In the genomic region with DNA sequence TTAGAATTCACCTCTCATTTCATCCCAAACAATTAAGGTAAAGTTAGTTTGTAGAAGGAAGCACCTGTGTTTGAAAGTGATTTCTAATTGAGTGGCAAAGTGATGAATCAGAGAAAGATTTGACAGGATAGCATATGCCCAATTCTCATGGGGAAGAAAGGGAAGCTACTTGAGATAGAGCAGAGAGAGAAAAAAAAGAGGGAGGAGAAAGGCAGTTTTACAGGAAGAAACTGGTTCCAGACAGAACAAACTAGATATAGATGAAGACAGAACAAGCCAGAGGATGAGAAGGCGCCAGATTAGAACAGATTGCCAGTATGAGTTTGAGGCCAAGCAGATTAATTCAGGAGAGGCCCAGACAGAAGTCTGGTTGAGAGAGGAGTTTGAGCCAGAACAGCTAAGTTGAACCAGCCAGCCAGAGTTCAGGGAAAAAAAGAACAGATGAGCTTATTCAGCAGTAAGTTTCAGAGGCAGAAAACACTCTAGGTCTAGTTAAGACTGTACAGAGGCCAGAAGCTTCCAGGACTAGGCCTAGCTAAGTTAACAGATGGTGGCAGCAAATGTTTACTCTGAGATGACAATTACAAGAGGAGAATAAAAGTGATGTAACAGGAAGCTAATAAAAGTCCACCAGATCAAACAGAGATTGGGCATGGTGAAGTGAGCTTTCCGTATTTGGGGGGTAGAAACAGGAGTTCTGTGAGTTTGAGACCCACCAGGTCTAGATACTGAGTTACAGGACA, we compare ENCODE assay signal across 17 mouse cellular contexts. TPM values are rescaled to one million over a fixed set of nuclear protein-coding genes. Genes with fewer than 3 reads are reported as not detected.
DNase-seq lines count a peak whose midpoint lies in the region; ATAC-seq and TF ChIP-seq lines count a peak whose summit lies in the region.
"Had no signal": no experiment of that assay in that cellular context is flagged by ENCODE, and none has a peak within 500 bp of the region (broad histone marks: within the 10 kb centered on the region; RNA-seq: fewer than 3 reads in every experiment).

No protein-coding gene starts in this region.

- TF ChIP-seq CTCF in stomach, postnatal 0 days (IDR thresholded peaks at IDR 0.05; ENCODE audit: low read depth) = no peak
- no peak for TF ChIP-seq CTCF in gastrocnemius, adult 2 months (IDR thresholded peaks at IDR 0.05)

- no peak overlapping the region for H3K4me3 ChIP-seq in forebrain, embryonic 13.5 days
- no peak overlapping the region for H3K4me3 ChIP-seq in forebrain, embryonic 15.5 days
- 0 out of 2 replicates have a peak overlapping the region, but pooled peaks have one; percentile 75 for H3K4me3 ChIP-seq in stomach, embryonic 15.5 days (replicated peaks)
- no peak overlapping the region for H3K4me3 ChIP-seq in stomach, postnatal 0 days (ENCODE audit: low read depth, low read length)
- no peak overlapping the region for H3K4me3 ChIP-seq in liver, embryonic 13.5 days (replicated peaks)
- H3K4me3 ChIP-seq in gastrocnemius, adult 2 months = no peak overlapping the region

- no peak for ATAC-seq in forebrain, embryonic 13.5 days
- ATAC-seq in forebrain, embryonic 15.5 days (replicated peaks) = no peak
- ATAC-seq in stomach, embryonic 15.5 days (ENCODE audit: insufficient read depth, low FRiP score, low read depth) = no peak
- ATAC-seq in stomach, postnatal 0 days (ENCODE audit: low FRiP score, low TSS enrichment) = no peak
- no peak for ATAC-seq in liver, embryonic 13.5 days (ENCODE audit: low read depth)
- ATAC-seq: inflammation-experienced regulatory T-cells, adult 6 months had no signal

- no peak for DNase-seq in stomach, postnatal 0 days (ENCODE audit: low spot score)
- DNase-seq in liver, embryonic 13.5 days = no peak
- no peak for DNase-seq in gastrocnemius, adult 2 months
- no peak for DNase-seq in ovary, postnatal 14 days (ENCODE audit: low spot score)
- no peak for DNase-seq in gastrocnemius, postnatal 10 days
- DNase-seq: adrenal gland, postnatal 10 days; cerebellum, postnatal 10 days; heart, postnatal 36 days; kidney, postnatal 10 days; lung, adult 18-20 months; retina, postnatal 1 day; spleen, adult 18-20 months; thymus, postnatal 14 days had no signal

- 89% methylated on average over 2 of the region's 2 CpGs for WGBS in forebrain, embryonic 13.5 days
- 89% methylated on average over 2 of the region's 2 CpGs for WGBS in forebrain, embryonic 15.5 days
- 73% methylated on average over 2 of the region's 2 CpGs for WGBS in stomach, embryonic 15.5 days
- WGBS in stomach, postnatal 0 days = 70% methylated on average over 2 of the region's 2 CpGs
- WGBS in liver, embryonic 13.5 days (ENCODE audit: insufficient replicate concordance) = 59% methylated on average over 2 of the region's 2 CpGs

- peaks cover 27% of the 10 kb centered on the region for H3K4me1 ChIP-seq in forebrain, embryonic 13.5 days
- peaks cover 24% of the 10 kb centered on the region for H3K4me1 ChIP-seq in forebrain, embryonic 15.5 days
- peaks cover 10% of the 10 kb centered on the region; the same call in 1 of the 2 replicates for H3K4me1 ChIP-seq in stomach, embryonic 15.5 days
- 0 out of 2 replicates have a peak, but pooled peaks cover 2% of the 10 kb centered on the region for H3K4me1 ChIP-seq in stomach, postnatal 0 days (replicated peaks; ENCODE audit: control insufficient read depth, insufficient read depth)
- H3K4me1 ChIP-seq in liver, embryonic 13.5 days (replicated peaks) = peaks cover 57% of the 10 kb centered on the region

- no peaks in the 10 kb centered on the region for H3K27me3 ChIP-seq in forebrain, embryonic 13.5 days
- H3K27me3 ChIP-seq in forebrain, embryonic 15.5 days = no peaks in the 10 kb centered on the region
- H3K27me3 ChIP-seq in stomach, embryonic 15.5 days (replicated peaks) = no peaks in the 10 kb centered on the region
- no peaks in the 10 kb centered on the region for H3K27me3 ChIP-seq in stomach, postnatal 0 days (ENCODE audit: control insufficient read depth, insufficient read depth, low read length)
- no peaks in the 10 kb centered on the region for H3K27me3 ChIP-seq in liver, embryonic 13.5 days

- TF ChIP-seq EP300 in stomach, postnatal 0 days (optimal IDR thresholded peaks at IDR 0.05) = no peak

- H3K9me3 ChIP-seq in forebrain, embryonic 13.5 days (replicated peaks) = no peaks in the 10 kb centered on the region
- no peaks in the 10 kb centered on the region for H3K9me3 ChIP-seq in forebrain, embryonic 15.5 days
- H3K9me3 ChIP-seq in stomach, embryonic 15.5 days = no peaks in the 10 kb centered on the region
- no peaks in the 10 kb centered on the region for H3K9me3 ChIP-seq in stomach, postnatal 0 days (ENCODE audit: control insufficient read depth, low read length)
- H3K9me3 ChIP-seq in liver, embryonic 13.5 days (replicated peaks) = no peaks in the 10 kb centered on the region

- H3K27ac ChIP-seq in forebrain, embryonic 13.5 days = no peak overlapping the region; the same call in 1 of the 2 replicates
- H3K27ac ChIP-seq in forebrain, embryonic 15.5 days (replicated peaks) = no peak overlapping the region
- no peak overlapping the region for H3K27ac ChIP-seq in stomach, embryonic 15.5 days
- no peak overlapping the region for H3K27ac ChIP-seq in stomach, postnatal 0 days (replicated peaks)
- H3K27ac ChIP-seq in liver, embryonic 13.5 days = no peak overlapping the region
- H3K27ac ChIP-seq in gastrocnemius, adult 2 months = no peak overlapping the region

- H3K36me3 ChIP-seq in forebrain, embryonic 13.5 days (ENCODE audit: poor library complexity, severe bottlenecking) = peaks cover 9% of the 10 kb centered on the region
- H3K36me3 ChIP-seq in forebrain, embryonic 15.5 days = peaks cover 12% of the 10 kb centered on the region
- peaks cover 7% of the 10 kb centered on the region for H3K36me3 ChIP-seq in stomach, embryonic 15.5 days
- no peaks in the 10 kb centered on the region for H3K36me3 ChIP-seq in stomach, postnatal 0 days (ENCODE audit: control insufficient read depth, insufficient read depth, low read length)
- peaks cover 22% of the 10 kb centered on the region for H3K36me3 ChIP-seq in liver, embryonic 13.5 days

- intact Hi-C loops in gastrocnemius, adult 2 months (cut with DNase I) = no loop called here

- H3K4me2 ChIP-seq in forebrain, embryonic 13.5 days = peak overlapping the region; percentile 80; the same call in 1 of the 2 replicates
- H3K4me2 ChIP-seq in forebrain, embryonic 15.5 days (replicated peaks) = no peak overlapping the region
- no peak overlapping the region for H3K4me2 ChIP-seq in stomach, embryonic 15.5 days
- H3K4me2 ChIP-seq in stomach, postnatal 0 days (replicated peaks; ENCODE audit: low read depth) = no peak overlapping the region
- H3K4me2 ChIP-seq in liver, embryonic 13.5 days = peak overlapping the region; percentile 91

- no peak overlapping the region for H3K9ac ChIP-seq in forebrain, embryonic 13.5 days
- no peak overlapping the region for H3K9ac ChIP-seq in forebrain, embryonic 15.5 days (replicated peaks)
- no peak overlapping the region for H3K9ac ChIP-seq in stomach, embryonic 15.5 days
- no peak overlapping the region for H3K9ac ChIP-seq in stomach, postnatal 0 days (ENCODE audit: low read length)
- H3K9ac ChIP-seq in liver, embryonic 13.5 days = 0 out of 2 replicates have a peak overlapping the region, but pooled peaks have one; percentile 87

RNA-seq across cellular contexts. Expression of a gene that starts 2.7 kb away (rescaled TPM):
- polyA plus RNA-seq in forebrain, embryonic 13.5 days (2015; fragmentation: Nextera tagmentation; extraction: Ambion mirVana) = 45.9 and 49.0 TPM in 2 replicates
- 30.4 and 35.2 TPM in 2 replicates for polyA plus RNA-seq in forebrain, embryonic 15.5 days (2015; fragmentation: Nextera tagmentation; extraction: Ambion mirVana)
- 244 and 293 TPM in 2 replicates for polyA plus RNA-seq in stomach, embryonic 15.5 days (2015; fragmentation: Nextera tagmentation; extraction: Ambion mirVana)
- polyA plus RNA-seq in stomach, postnatal 0 days (2015; fragmentation: Nextera tagmentation; extraction: Ambion mirVana) = 63.2 and 68.2 TPM in 2 replicates
- 110 and 122 TPM in 2 replicates for polyA plus RNA-seq in liver, embryonic 13.5 days (2015; fragmentation: Nextera tagmentation; extraction: Ambion mirVana)
- total RNA-seq in gastrocnemius, adult 2 months (2021) = 1 to 10 TPM; 2.3 to 2.5 TPM
- 10 to 100 TPM; 11.9 to 13.9 TPM for total RNA-seq in gastrocnemius, postnatal 10 days (2021)

RNA-seq across cellular contexts. Expression of a gene that starts 11.7 kb away (rescaled TPM):
- 92.2 and 114 TPM in 2 replicates for polyA plus RNA-seq in forebrain, embryonic 13.5 days (2015; fragmentation: Nextera tagmentation; extraction: Ambion mirVana)
- 112 and 113 TPM in 2 replicates for polyA plus RNA-seq in forebrain, embryonic 15.5 days (2015; fragmentation: Nextera tagmentation; extraction: Ambion mirVana)
- 142 and 147 TPM in 2 replicates for polyA plus RNA-seq in stomach, embryonic 15.5 days (2015; fragmentation: Nextera tagmentation; extraction: Ambion mirVana)
- 163 and 168 TPM in 2 replicates for polyA plus RNA-seq in stomach, postnatal 0 days (2015; fragmentation: Nextera tagmentation; extraction: Ambion mirVana)
- 83.1 and 88.6 TPM in 2 replicates for polyA plus RNA-seq in liver, embryonic 13.5 days (2015; fragmentation: Nextera tagmentation; extraction: Ambion mirVana)
- 10 to 100 TPM; 17.8 to 21.6 TPM for total RNA-seq in gastrocnemius, adult 2 months (2021)
- total RNA-seq in gastrocnemius, postnatal 10 days (2021) = 10 to 100 TPM; 28.0 to 39.1 TPM

RNA-seq across cellular contexts. Expression of a gene that starts 11.8 kb away (rescaled TPM):
- polyA plus RNA-seq in forebrain, embryonic 13.5 days (2015; fragmentation: Nextera tagmentation; extraction: Ambion mirVana) = 65.6 and 71.9 TPM in 2 replicates
- polyA plus RNA-seq in forebrain, embryonic 15.5 days (2015; fragmentation: Nextera tagmentation; extraction: Ambion mirVana) = 66.8 and 67.1 TPM in 2 replicates
- 66.3 and 73.6 TPM in 2 replicates for polyA plus RNA-seq in stomach, embryonic 15.5 days (2015; fragmentation: Nextera tagmentation; extraction: Ambion mirVana)
- polyA plus RNA-seq in stomach, postnatal 0 days (2015; fragmentation: Nextera tagmentation; extraction: Ambion mirVana) = 47.5 and 47.7 TPM in 2 replicates
- 15.6 and 16.4 TPM in 2 replicates for polyA plus RNA-seq in liver, embryonic 13.5 days (2015; fragmentation: Nextera tagmentation; extraction: Ambion mirVana)
- total RNA-seq in gastrocnemius, adult 2 months (2021) = 10 to 100 TPM; 45.7 to 49.8 TPM
- total RNA-seq in gastrocnemius, postnatal 10 days (2021) = 10 to 100 TPM; 39.3 to 42.6 TPM

RNA-seq across cellular contexts. Expression of a gene that starts 35.9 kb away (rescaled TPM):
- polyA plus RNA-seq in forebrain, embryonic 13.5 days (2015; fragmentation: Nextera tagmentation; extraction: Ambion mirVana) = 170 and 176 TPM in 2 replicates
- 205 and 217 TPM in 2 replicates for polyA plus RNA-seq in forebrain, embryonic 15.5 days (2015; fragmentation: Nextera tagmentation; extraction: Ambion mirVana)
- 131 and 145 TPM in 2 replicates for polyA plus RNA-seq in stomach, embryonic 15.5 days (2015; fragmentation: Nextera tagmentation; extraction: Ambion mirVana)
- 91.1 and 95.9 TPM in 2 replicates for polyA plus RNA-seq in stomach, postnatal 0 days (2015; fragmentation: Nextera tagmentation; extraction: Ambion mirVana)
- 78.1 and 82.4 TPM in 2 replicates for polyA plus RNA-seq in liver, embryonic 13.5 days (2015; fragmentation: Nextera tagmentation; extraction: Ambion mirVana)
- 100 to 1,000 TPM in 1 of 2 experiments, 10 to 100 TPM in 1; 98.0 to 113 TPM for total RNA-seq in gastrocnemius, adult 2 months (2021)
- total RNA-seq in gastrocnemius, postnatal 10 days (2021) = 100 to 1,000 TPM in 1 of 2 experiments, 10 to 100 TPM in 1; 99.9 to 109 TPM

RNA-seq across cellular contexts. Expression of a gene that starts 35.9 kb away (rescaled TPM):
- polyA plus RNA-seq in forebrain, embryonic 13.5 days (2015; fragmentation: Nextera tagmentation; extraction: Ambion mirVana) = 85.9 and 86.6 TPM in 2 replicates
- 86.1 and 86.7 TPM in 2 replicates for polyA plus RNA-seq in forebrain, embryonic 15.5 days (2015; fragmentation: Nextera tagmentation; extraction: Ambion mirVana)
- polyA plus RNA-seq in stomach, embryonic 15.5 days (2015; fragmentation: Nextera tagmentation; extraction: Ambion mirVana) = 45.5 and 47.2 TPM in 2 replicates
- polyA plus RNA-seq in stomach, postnatal 0 days (2015; fragmentation: Nextera tagmentation; extraction: Ambion mirVana) = 28.4 and 32.1 TPM in 2 replicates
- 30.1 and 31.9 TPM in 2 replicates for polyA plus RNA-seq in liver, embryonic 13.5 days (2015; fragmentation: Nextera tagmentation; extraction: Ambion mirVana)
- total RNA-seq in gastrocnemius, adult 2 months (2021) = 10 to 100 TPM; 11.9 to 13.0 TPM
- 10 to 100 TPM; 14.2 to 16.3 TPM for total RNA-seq in gastrocnemius, postnatal 10 days (2021)

Comparison
In these comparisons a context has a peak if more than half of its experiments do, and no peak if none do; other contexts are left out.
1. H3K4me2 ChIP-seq: peak in forebrain, embryonic 13.5 days (single experiment) and liver, embryonic 13.5 days (single experiment); none in forebrain, embryonic 15.5 days (single experiment), stomach, embryonic 15.5 days (single experiment) and stomach, postnatal 0 days (single experiment).